Mouse (Mus musculus) lung, adult 18-20 months (tissue): ENCODE data around the gene Mbnl2.
"Not testable (repeated sequence)": the region's sequence is repeated elsewhere in the genome, so short reads cannot be mapped to it uniquely, and the experiment has no call there.

ENCODE experiments used
- DNase-seq, 2 experiments: peaks; one replicate each; pipeline ENCODE4 v3.0.0; 2022; ENCODE audit warnings: mixed read lengths in 2 of 2

Mbnl2 gene

GRCm38 (mm10) chr14:120330881-120331514, 55.5 kb downstream of the Mbnl2 start:
- DNase-seq = no peak

- DNase-seq = no peak
These were observed 58.2 kb downstream of the Mbnl2 start for GRCm38 (mm10) chr14:120333465-120334243.

GRCm38 (mm10) chr14:120335366-120335765, 59.9 kb downstream of the Mbnl2 start:
- DNase-seq = no peak

GRCm38 (mm10) chr14:120335871-120336270, 60.4 kb downstream of the Mbnl2 start:
- DNase-seq = no peak

- DNase-seq = peak; percentile 62 to 76
These were observed 60.9 kb downstream of the Mbnl2 start for GRCm38 (mm10) chr14:120336380-120336779.

GRCm38 (mm10) chr14:120336841-120337240, 61.4 kb downstream of the Mbnl2 start:
- no peak for DNase-seq

- DNase-seq = peak; percentile 64 to 72
These were observed 62.4 kb downstream of the Mbnl2 start for GRCm38 (mm10) chr14:120337731-120338462.

GRCm38 (mm10) chr14:120338706-120339105, 63.2 kb downstream of the Mbnl2 start:
- DNase-seq = no peak

GRCm38 (mm10) chr14:120341912-120342311, 66.4 kb downstream of the Mbnl2 start:
- peak in 1 of 2 experiments; percentile 63 for DNase-seq

GRCm38 (mm10) chr14:120342321-120342720, 66.9 kb downstream of the Mbnl2 start:
- no peak for DNase-seq

GRCm38 (mm10) chr14:120344641-120345040, 69.2 kb downstream of the Mbnl2 start:
- no peak for DNase-seq

- DNase-seq = no peak
These were observed 72.2 kb downstream of the Mbnl2 start for GRCm38 (mm10) chr14:120347410-120348315.

- no peak for DNase-seq
These were observed 73.9 kb downstream of the Mbnl2 start for GRCm38 (mm10) chr14:120349332-120349731.

GRCm38 (mm10) chr14:120352136-120352843, 76.8 kb downstream of the Mbnl2 start:
- DNase-seq = no peak

- no peak for DNase-seq
These were observed 77.7 kb downstream of the Mbnl2 start for GRCm38 (mm10) chr14:120353211-120353610.

GRCm38 (mm10) chr14:120354595-120354994, 79.1 kb downstream of the Mbnl2 start:
- no peak for DNase-seq

- DNase-seq = peak; percentile 45 to 60
These were observed 79.7 kb downstream of the Mbnl2 start for GRCm38 (mm10) chr14:120355040-120355741.

GRCm38 (mm10) chr14:120355742-120356440, 80.4 kb downstream of the Mbnl2 start:
- peak; percentile 40 to 52 for DNase-seq

GRCm38 (mm10) chr14:120357321-120358070, 82.0 kb downstream of the Mbnl2 start:
- peak in 1 of 2 experiments; percentile 9 for DNase-seq

- not testable (repeated sequence) for DNase-seq
These were observed 84.1 kb downstream of the Mbnl2 start for GRCm38 (mm10) chr14:120359608-120360007.
